11 mouse cellular contexts compared by ENCODE assay signal in the genomic region with DNA sequence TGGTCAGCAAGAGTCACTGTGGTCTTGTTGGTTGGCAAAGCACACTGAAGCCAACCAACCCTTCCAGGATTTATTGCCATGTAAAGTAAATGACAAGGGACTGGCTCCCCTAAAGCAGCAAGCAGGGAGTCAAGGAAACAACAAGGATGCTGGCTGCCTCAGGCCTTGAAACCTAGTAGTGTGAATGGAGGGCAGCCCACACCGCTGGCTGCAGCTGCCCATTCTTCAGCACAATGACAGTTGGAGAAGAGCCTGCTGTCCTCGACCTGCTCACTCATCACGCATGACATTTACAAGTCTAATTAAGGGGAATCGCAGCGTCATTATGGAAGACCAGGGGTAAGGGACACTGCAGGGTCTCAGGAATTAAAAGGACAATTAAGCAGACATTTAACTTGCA.
DNase-seq lines count a peak whose midpoint lies in the region; ATAC-seq lines count a peak whose summit lies in the region.
"Had no signal": no experiment of that assay in that cellular context is flagged by ENCODE, and none has a peak within 500 bp of the region (broad histone marks: within the 10 kb centered on the region; RNA-seq: fewer than 3 reads in every experiment).

No protein-coding gene starts in this region.

- H3K9me3 ChIP-seq in kidney, embryonic 15.5 days (replicated peaks): no peaks in the 10 kb centered on the region
- H3K9me3 ChIP-seq in forebrain, embryonic 12.5 days: no peaks in the 10 kb centered on the region
- H3K9me3 ChIP-seq in limb, embryonic 12.5 days: no peaks in the 10 kb centered on the region
- H3K9me3 ChIP-seq in stomach, embryonic 15.5 days: no peaks in the 10 kb centered on the region

- no peak overlapping the region for H3K9ac ChIP-seq in kidney, embryonic 15.5 days
- H3K9ac ChIP-seq in forebrain, embryonic 12.5 days: no peak overlapping the region
- H3K9ac ChIP-seq in limb, embryonic 12.5 days (replicated peaks): no peak overlapping the region
- no peak overlapping the region for H3K9ac ChIP-seq in stomach, embryonic 15.5 days
- H3K9ac ChIP-seq: lung, embryonic 14.5 days had no signal

- H3K27ac ChIP-seq in kidney, embryonic 15.5 days: no peak overlapping the region
- peak overlapping the region; percentile 81 for H3K27ac ChIP-seq in forebrain, embryonic 12.5 days
- H3K27ac ChIP-seq in limb, embryonic 12.5 days: peak overlapping the region; percentile 47; the same call in 1 of the 2 replicates
- H3K27ac ChIP-seq in stomach, embryonic 15.5 days: 0 out of 2 replicates have a peak overlapping the region, but pooled peaks have one; percentile 37

- ATAC-seq in kidney, embryonic 15.5 days (replicated peaks; ENCODE audit: low FRiP score): no peak
- peak; percentile 83 for ATAC-seq in forebrain, embryonic 12.5 days (ENCODE audit: low FRiP score)
- ATAC-seq in limb, embryonic 12.5 days (ENCODE audit: insufficient number of reproducible peaks, insufficient read depth, low FRiP score, low TSS enrichment, low read depth): no peak
- ATAC-seq in stomach, embryonic 15.5 days (ENCODE audit: insufficient read depth, low FRiP score, low read depth): no peak
- ATAC-seq: activated CD4-positive, CD25-positive, alpha-beta regulatory T cell, adult 4 months had no signal

- no peak overlapping the region for H3K4me2 ChIP-seq in kidney, embryonic 15.5 days
- H3K4me2 ChIP-seq in forebrain, embryonic 12.5 days: no peak overlapping the region
- H3K4me2 ChIP-seq in limb, embryonic 12.5 days: no peak overlapping the region
- no peak overlapping the region for H3K4me2 ChIP-seq in stomach, embryonic 15.5 days
- H3K4me2 ChIP-seq: lung, embryonic 14.5 days had no signal

- peak; percentile 1 for DNase-seq in kidney, adult 18-20 months
- no peak for DNase-seq in spleen, adult 12 weeks (ENCODE audit: low spot score)
- no peak for DNase-seq in spleen, postnatal 14 days (ENCODE audit: low spot score in 2 of 2)
- no peak for DNase-seq in kidney, adult 8-10 months
- DNase-seq: heart, postnatal 14 days had no signal

- 0 out of 2 replicates have a peak, but pooled peaks cover 13% of the 10 kb centered on the region for H3K4me1 ChIP-seq in kidney, embryonic 15.5 days
- peaks cover 13% of the 10 kb centered on the region for H3K4me1 ChIP-seq in forebrain, embryonic 12.5 days
- H3K4me1 ChIP-seq in limb, embryonic 12.5 days (replicated peaks): peaks cover 13% of the 10 kb centered on the region; the same call in 1 of the 2 replicates
- H3K4me1 ChIP-seq in stomach, embryonic 15.5 days: no peaks in the 10 kb centered on the region

- 10% methylated on average over 5 of the region's 5 CpGs for WGBS in kidney, embryonic 15.5 days
- 1% methylated on average over 5 of the region's 5 CpGs for WGBS in forebrain, embryonic 12.5 days
- 16% methylated on average over 5 of the region's 5 CpGs for WGBS in limb, embryonic 12.5 days
- 32% methylated on average over 5 of the region's 5 CpGs for WGBS in stomach, embryonic 15.5 days

- H3K4me3 ChIP-seq in kidney, embryonic 15.5 days (replicated peaks): no peak overlapping the region
- H3K4me3 ChIP-seq in forebrain, embryonic 12.5 days (replicated peaks): no peak overlapping the region
- H3K4me3 ChIP-seq in limb, embryonic 12.5 days (replicated peaks): no peak overlapping the region
- H3K4me3 ChIP-seq in stomach, embryonic 15.5 days (replicated peaks): no peak overlapping the region

- no peaks in the 10 kb centered on the region for H3K27me3 ChIP-seq in kidney, embryonic 15.5 days
- H3K27me3 ChIP-seq in forebrain, embryonic 12.5 days: no peaks in the 10 kb centered on the region
- no peaks in the 10 kb centered on the region for H3K27me3 ChIP-seq in limb, embryonic 12.5 days
- H3K27me3 ChIP-seq in stomach, embryonic 15.5 days (replicated peaks): no peaks in the 10 kb centered on the region

- no peaks in the 10 kb centered on the region for H3K36me3 ChIP-seq in kidney, embryonic 15.5 days
- H3K36me3 ChIP-seq in forebrain, embryonic 12.5 days (replicated peaks): no peaks in the 10 kb centered on the region
- no peaks in the 10 kb centered on the region for H3K36me3 ChIP-seq in limb, embryonic 12.5 days
- H3K36me3 ChIP-seq in stomach, embryonic 15.5 days: no peaks in the 10 kb centered on the region
